Mouse (Mus musculus) heart, postnatal 10 days (tissue): ENCODE results near the gene Kynu. TPM values are rescaled to one million over a fixed set of nuclear protein-coding genes. Genes with fewer than 3 reads are reported as not detected.

Experiments used
- DNase-seq, 2 experiments: peaks; one replicate each; pipeline ENCODE4 v3.0.0; 2021
- intact Hi-C: fragments of 180-260 bp; cut with DNase I; formaldehyde crosslinking; loops from one replicate; pipeline ENCODE4 v1.15.1; 2025
- total RNA-seq, 2 experiments: library from RNA; stranded (reverse); gene quantifications; 2 replicates each; pipeline ENCODE4 v1.2.3; 2021

Gene Kynu
- total RNA-seq, 2 experiments from 2014 or later: 0.17 TPM; not detected in 1

DNA sequence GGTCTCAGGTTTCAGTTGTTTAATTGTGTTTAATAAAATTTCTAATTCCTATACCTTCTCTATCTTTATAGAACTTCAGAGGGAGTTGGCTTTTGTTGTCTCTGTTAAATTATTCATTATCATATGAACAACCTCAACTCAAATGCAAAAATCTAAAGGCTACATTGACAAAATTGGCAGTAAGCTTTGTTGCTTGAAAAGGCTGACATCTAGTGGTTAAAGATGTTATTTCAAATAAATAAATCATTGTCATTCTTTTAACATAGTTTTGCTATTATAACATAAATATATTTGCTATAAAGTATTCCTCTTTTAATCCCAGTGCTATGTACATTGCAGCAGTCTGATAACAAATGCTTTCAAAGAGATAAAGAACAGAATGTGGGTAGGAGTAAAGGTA, 81.4 kb downstream of the Kynu start:
- DNase-seq: no peak
- intact Hi-C loops: no loop called here

DNA sequence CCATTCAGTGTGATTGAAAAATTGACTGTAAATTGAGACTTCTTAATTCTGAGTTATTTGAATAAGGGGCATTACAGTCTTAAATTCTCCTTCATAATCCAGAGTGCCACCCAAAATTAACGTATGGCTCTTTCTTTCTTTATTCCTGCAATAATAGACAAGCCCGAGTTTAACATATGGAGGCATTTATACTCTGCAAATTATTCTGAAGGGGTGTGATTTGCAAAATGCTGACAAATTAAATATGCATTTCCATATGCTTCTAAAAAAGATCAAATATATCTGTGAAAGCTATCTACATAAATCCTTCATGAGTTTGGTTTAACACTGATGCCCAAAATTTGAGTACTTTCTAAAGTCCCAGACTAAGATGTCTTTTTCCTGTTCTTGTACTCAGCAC, 91.8 kb downstream of the Kynu start:
- intact Hi-C loops: no loop called here

DNA sequence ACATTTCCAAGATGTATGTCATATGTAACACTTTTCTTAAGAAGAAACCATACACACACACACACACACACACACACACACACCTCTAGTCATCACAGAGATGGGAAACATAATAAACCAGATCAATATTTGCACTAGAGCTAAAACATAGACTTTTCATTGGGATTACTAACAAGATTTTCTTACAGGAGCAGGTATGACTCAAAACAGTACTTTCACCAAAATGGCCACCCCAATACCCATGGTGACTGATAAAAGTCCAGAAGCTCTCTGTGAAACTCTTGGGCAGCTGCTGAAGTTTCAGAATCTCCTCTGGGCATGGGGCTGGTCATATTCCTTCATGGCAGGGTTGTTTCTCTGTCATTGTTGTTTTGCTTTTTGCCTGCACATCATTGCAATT, 114.5 kb downstream of the Kynu start:
- intact Hi-C loops: no loop called here
- no peak for DNase-seq

More for the DNA sequence above, 91.8 kb downstream of the Kynu start:
- no peak for DNase-seq

DNA sequence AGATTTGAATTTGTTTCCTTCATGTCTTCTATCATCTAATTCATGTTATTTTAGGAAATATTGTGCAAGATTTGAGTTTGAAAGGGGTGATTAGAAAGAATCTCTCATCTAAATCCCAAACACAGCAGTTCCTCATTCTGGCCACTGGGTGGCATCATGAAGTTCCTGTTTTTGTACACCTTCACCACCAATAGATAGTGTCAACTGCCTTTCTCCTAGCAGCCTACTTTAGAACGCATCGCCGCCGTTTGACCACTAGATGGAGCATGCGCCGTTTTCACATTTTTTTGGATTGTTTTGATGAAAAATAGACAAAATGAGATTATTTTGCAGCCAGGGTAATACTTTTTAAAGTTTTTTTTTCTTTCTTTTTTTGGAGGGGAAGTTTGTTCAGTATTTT, 118.5 kb downstream of the Kynu start:
- DNase-seq: peak; percentile 57 to 70
- intact Hi-C loops: loop anchor here (2.0 kb wide), 1 partner anchor 229 kb away; no protein-coding TSS in a partner anchor

DNA sequence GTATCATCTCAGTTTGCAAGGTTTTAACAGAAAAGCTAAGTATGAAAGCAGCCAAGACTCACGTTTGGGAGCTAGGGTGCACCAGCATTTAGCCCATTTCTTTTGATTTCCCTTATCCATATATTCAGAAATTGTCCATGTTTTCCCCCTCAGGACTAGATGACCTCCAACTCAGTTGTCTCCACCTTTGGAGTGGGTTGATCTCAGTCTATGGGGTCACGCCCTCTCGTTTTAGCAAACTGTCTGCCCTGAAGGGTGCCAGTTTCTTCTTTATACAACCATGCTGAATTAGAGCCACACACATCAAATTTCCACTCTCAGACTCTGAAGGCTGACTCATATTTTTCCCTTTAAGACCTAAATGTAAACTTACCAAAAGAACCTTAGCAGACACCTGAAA, 119.0 kb downstream of the Kynu start:
- intact Hi-C loops: no loop called here
- no peak for DNase-seq

DNA sequence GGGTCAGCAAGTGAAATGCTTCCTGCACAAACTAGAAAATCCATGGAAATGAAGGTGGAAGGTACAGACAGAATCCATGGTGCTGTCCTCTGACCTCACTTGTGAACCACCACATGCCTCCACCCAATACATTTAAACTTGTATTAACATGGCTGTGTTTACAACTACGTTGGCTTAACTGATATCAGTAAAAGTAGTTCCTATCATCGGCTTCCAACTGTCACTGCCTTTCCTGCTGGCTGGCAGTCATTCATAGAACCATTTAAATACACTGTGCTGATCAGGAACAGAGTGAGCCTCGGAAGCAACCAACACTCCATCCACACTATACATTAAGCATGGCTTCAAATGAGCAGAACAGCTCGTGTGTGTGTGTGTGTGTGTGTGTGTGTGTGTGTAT, 120.1 kb downstream of the Kynu start:
- DNase-seq: no peak
- intact Hi-C loops: no loop called here

DNA sequence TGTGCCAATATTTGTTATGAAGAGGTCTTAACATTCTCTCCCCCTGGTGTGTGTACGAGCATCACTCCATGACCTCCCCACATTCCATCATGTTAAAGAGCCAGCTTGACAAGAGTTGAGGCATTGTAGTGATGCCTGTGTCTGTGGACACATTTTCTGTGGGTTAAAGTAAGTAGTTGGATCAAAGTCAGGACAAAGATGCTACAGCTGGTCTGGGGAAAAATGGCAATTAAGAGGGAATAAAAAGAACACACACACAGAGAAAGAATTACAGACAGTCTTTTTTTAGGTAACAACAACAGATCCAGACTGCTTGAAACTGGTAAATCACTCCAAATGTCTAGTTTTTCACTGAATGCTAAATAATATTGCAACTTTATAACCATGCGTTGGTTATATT, 135.3 kb downstream of the Kynu start:
- DNase-seq: no peak
- intact Hi-C loops: no loop called here

DNA sequence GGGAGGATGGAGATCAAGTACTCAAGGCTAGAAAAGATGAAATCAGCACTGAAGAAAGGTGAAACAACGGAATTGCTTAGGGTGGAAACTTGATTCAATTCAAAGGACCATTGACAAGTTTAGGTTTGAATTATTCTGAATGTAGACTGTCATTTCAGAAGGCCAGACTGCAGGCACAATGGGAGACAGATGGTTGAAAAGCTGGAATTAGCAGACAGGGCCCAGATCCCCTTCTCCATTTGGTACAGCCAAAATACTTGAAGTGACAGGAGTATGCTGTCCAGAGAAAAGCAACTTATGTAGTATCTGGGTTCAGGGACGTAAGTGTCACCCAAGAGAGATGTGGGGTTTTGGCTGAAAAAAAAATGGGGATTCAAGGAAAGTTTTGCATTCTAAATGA, 136.2 kb downstream of the Kynu start:
- intact Hi-C loops: no loop called here
- DNase-seq: no peak

DNA sequence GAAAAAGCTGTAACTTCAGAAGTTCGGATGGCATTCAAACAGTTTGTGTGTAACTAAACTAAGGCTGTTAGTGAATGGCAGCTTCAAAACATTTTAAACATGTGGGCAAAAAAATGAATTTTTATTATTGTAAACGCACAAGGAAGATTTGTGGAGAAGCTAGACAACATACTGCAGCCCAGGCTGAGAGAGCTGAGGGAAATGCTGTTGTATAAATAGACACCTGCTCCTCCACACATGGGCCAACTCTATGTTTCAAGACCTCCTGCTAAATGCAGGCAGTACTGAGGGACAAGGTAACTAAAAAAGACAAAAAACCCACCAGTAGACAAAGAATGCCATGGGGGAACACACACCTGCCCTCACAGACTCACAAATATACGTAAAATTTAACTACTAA, 140.5 kb downstream of the Kynu start:
- intact Hi-C loops: no loop called here
- DNase-seq: no peak

DNA sequence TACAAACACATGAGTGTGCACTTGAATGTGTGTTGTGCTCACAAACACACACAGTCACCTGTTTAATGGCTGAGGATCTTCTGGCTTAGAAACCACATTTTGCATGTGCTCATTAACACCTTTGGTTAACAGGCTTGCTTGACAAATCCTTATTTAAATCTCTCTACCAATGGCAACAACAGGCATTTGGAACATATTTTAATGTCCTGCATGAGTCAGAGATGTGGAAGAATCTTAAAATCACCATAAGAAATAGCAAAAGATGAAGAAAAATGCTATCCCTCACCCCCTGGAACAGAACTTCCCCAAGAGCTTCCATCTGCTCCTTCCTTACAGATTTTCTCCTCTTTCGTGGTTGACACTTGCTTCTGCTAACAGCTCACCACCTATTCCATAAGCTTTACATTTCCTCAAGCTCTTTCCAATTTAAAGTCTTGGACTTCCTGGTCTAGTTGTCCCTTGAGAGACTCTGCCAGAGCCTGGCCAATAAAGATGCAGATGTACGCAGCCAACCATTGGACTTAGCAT, 157.5 kb downstream of the Kynu start:
- DNase-seq: no peak
- intact Hi-C loops: no loop called here

DNA sequence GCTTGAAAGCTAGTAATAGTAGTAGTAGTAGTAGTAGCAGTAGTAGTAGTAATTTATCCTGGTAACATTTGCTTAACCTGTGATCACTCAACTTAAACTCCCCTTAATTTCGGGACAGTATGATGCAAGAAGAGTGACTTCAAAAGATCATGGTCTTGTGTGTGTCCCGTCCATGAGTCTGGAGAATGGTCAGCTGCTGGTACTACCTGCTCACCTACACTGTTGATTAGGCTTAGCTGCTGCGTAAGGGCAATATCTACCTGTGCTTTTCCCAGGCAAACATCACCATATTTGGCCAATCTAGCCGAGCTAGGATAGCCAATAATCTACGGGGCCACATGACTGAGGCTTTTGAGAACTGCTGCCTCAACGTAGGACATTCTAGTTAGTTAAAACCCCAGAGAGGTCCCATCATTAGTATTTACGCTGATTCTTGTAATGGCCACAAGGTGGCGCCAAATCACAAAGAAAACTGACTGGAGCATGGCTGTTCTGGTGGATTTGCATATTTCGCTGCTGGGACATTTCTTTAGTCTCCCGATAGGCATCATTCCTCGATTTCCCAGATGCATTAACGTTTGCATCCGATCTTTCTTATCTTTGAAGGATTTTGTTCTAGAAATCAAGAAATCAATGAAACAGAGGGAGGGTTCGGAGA, 167.4 kb downstream of the Kynu start:
- peak; percentile 66 to 78 for DNase-seq
- intact Hi-C loops: loop anchor here (1.0 to 2.0 kb wide), 2 partner anchors 128 to 180 kb away; no protein-coding TSS in a partner anchor

DNA sequence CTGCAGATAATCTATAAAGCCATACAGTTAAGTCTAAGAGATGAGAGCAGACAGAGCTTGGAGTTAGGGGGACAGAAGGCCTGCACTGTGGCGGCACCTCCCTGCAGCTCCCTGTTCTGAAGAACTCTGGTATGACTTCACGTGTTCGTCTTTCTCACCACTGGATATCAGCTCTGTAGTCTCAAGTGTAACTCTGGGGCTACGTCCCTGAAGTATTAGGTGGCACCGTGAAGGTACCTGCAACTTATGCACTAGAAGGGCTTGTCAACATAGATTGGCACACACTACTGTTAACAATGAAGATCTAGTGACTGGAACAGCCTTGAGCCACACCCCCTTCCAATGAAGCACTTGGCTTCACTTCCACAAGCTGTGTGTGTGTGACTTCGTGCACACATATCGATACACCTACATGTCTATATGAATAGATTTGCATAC, 168.0 kb downstream of the Kynu start:
- intact Hi-C loops: loop anchor here (2.0 kb wide), 1 partner anchor 128 kb away; no protein-coding TSS in a partner anchor
- DNase-seq: no peak

DNA sequence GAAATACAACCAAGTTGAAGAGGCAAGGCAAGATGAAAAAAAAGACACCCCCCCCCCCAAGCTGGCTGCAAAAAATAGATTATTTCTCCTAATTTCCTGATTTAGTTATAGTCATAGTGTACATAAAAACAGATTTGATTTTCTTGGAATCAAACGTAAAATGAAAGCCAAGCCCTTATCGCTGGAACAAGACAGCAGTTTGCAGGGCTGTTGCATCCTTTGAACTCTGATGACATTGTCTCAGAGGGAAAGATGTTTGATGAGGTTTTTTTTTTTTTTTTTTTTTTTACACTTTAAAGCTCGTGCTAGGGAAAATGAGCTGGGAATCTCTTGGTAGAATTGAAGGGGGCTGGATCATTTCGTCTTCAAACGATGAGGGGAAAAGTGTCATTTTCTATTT, 172.1 kb downstream of the Kynu start:
- intact Hi-C loops: no loop called here

DNA sequence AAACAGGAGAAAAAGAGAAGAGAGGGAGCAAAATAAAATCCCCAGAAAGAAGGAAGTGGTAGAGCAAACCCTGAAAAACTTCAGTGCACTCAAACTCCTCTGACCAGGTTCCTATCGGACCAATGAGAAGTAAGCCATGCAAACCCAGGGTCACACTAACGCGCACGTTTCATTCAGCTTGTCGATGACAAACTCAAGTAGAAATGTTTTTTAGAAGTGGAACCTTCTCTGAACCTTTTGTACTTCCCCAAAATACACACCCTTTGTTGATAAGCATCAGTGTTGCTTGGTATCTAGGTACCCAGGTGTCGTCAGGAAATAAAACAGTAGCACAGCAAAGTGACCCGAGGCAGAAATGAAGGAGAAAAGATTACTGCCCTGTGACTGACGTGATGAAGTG, 172.6 kb downstream of the Kynu start:
- intact Hi-C loops: no loop called here
- DNase-seq: no peak

More for the DNA sequence above, 172.1 kb downstream of the Kynu start:
- DNase-seq: no peak

DNA sequence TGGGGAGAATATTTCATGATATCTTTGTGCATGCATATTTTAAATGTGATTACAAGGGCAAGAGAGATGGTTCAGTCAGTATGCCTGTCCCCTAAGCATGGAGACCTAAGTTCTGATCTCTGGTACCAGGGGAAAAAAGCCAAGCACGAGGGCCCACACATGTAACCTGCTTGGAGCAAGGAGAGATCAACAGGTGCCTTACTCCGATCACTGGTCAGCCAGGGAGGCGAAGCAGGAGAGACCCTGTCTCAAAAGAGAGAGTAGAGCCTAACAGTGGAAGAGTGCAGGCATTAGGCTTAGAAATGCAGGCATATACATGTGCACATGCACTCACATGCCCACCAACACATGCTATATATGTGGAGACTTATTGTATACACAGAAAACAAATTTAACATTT, 173.7 kb downstream of the Kynu start:
- intact Hi-C loops: no loop called here

More for the DNA sequence above, 173.7 kb downstream of the Kynu start:
- DNase-seq: no peak

Other genes with a start within 250 kb of the Kynu start
- gene Arhgap15, start 193.5 kb downstream of the Kynu start, total RNA-seq: 1 to 10 TPM in 1 of 2 experiments, under 1 TPM in 1; 0.82 to 1.0 TPM